Mouse (Mus musculus): ENCODE results near the gene Ccr4. TPM values are rescaled to one million over a fixed set of nuclear protein-coding genes. Genes with fewer than 3 reads are reported as not detected.
"Not testable (repeated sequence)": the region's sequence is repeated elsewhere in the genome, so short reads cannot be mapped to it uniquely, and the experiment has no call there.

Gene Ccr4
- polyA plus RNA-seq, 1 experiment, result 2.6 TPM

DNA sequence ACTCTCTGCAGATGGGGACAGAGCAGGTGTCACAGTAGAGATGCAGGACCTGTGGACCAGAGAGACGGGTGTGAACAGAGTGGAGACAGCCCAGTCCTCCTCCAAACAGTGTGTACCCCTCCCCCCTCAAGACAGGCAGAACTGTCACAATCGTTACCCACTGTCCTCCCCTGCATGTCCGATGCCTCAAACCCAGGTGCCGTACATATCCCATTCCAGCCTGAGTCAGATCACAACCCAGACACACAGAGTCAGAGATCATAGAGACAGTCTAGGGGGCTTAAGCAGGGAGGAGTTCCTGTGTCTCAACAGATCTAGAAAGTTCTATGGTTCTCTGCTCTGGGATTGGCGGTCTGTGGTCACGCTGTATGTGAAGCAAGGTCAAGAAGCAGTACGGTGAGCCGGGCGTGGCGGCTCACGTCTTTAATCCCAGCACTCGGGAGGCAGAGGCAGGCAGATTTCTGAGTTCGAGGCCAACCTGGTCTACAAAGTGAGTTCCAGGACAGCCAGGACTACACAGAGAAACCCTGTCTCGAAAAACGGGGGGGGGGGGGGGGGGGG lies 20.4 kb upstream of the Ccr4 start:
- Histone ChIP-seq H3K4me3 (ENCODE audit: extremely low read depth, insufficient read depth, insufficient read length) (no peak overlapping the region), H3K27me3 (ENCODE audit: control insufficient read depth, insufficient read depth, low read length) (no peaks in the 10 kb centered on the region), H3K36me3 (ENCODE audit: control insufficient read depth, insufficient read depth, low read length) (no peaks in the 10 kb centered on the region), H3K27ac (ENCODE audit: insufficient read depth, low read length) (no peak overlapping the region), H3K4me1 (ENCODE audit: control insufficient read depth, insufficient read depth, insufficient read length) (peaks cover 5% of the 10 kb centered on the region)
- DNase-seq (ENCODE audit: low read depth in 1 of 2, low spot score in 2 of 2), result no peak
- 93% methylated on average over 13 of the region's 15 CpGs for WGBS
- no peak for TF ChIP-seq POLR2A (IDR thresholded peaks at IDR 0.05; ENCODE audit: low read depth, low read length)
- no peak for TF ChIP-seq CTCF (IDR thresholded peaks at IDR 0.05; ENCODE audit: extremely low read depth, insufficient read depth, insufficient read length, insufficient replicate concordance)

DNA sequence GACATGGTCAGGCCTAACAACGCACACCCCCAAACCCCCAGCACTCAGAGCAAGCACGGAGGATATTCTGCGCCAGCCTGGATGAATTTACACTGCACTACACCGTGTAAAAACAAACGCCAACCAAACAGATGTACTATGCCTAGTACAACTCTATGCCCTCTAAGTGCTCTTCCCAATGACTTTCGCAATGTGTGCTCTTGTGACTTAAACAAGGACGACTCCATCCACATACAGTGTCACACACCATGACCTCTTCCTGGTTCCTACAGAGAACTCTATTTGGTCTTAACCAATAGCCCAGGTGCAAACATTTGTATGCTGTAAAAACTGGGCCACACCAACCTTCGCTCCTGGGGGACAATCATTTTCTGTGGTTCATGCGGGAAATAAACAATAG lies 17.8 kb upstream of the Ccr4 start:
- no peaks in the 10 kb centered on the region for H3K36me3 ChIP-seq (ENCODE audit: control insufficient read depth, insufficient read depth, low read length)
- TF ChIP-seq CTCF (IDR thresholded peaks at IDR 0.05; ENCODE audit: extremely low read depth, insufficient read depth, insufficient read length, insufficient replicate concordance), result no peak
- no peak for TF ChIP-seq POLR2A (IDR thresholded peaks at IDR 0.05; ENCODE audit: low read depth, low read length)
- WGBS, result 92% methylated on average over 9 of the region's 9 CpGs
- H3K27me3 ChIP-seq (ENCODE audit: control insufficient read depth, insufficient read depth, low read length), result no peaks in the 10 kb centered on the region
- no peak overlapping the region for H3K4me3 ChIP-seq (ENCODE audit: extremely low read depth, insufficient read depth, insufficient read length)
- H3K27ac ChIP-seq (ENCODE audit: insufficient read depth, low read length), result no peak overlapping the region
- H3K4me1 ChIP-seq (ENCODE audit: control insufficient read depth, insufficient read depth, insufficient read length), result peaks cover 4% of the 10 kb centered on the region
- DNase-seq (ENCODE audit: low read depth in 1 of 2, low spot score in 2 of 2), result no peak

DNA sequence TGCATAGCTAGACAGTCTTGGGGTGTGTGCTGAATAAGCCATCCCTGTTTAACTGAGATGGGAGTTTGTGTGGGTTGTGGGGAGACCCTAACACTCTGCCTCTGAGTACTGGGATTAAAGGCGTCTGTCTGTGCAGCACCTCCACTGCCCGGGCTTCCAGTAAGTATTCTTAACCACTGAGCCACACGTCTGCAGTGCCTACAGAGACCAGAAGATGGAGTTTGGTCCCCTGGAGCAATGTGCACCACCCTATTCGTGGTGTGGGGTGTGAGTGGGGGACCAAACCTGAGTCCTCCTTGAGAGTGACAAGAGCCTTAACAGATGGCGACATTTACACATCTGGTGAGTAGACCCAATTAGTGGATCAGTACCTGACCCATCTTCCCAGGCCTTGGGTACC lies 17.3 kb upstream of the Ccr4 start:
- TF ChIP-seq POLR2A (IDR thresholded peaks at IDR 0.05; ENCODE audit: low read depth, low read length) (no peak), CTCF (IDR thresholded peaks at IDR 0.05; ENCODE audit: extremely low read depth, insufficient read depth, insufficient read length, insufficient replicate concordance) (no peak)
- Histone ChIP-seq H3K4me3 (ENCODE audit: extremely low read depth, insufficient read depth, insufficient read length) (no peak overlapping the region), H3K27me3 (ENCODE audit: control insufficient read depth, insufficient read depth, low read length) (no peaks in the 10 kb centered on the region), H3K27ac (ENCODE audit: insufficient read depth, low read length) (no peak overlapping the region), H3K36me3 (ENCODE audit: control insufficient read depth, insufficient read depth, low read length) (no peaks in the 10 kb centered on the region), H3K4me1 (ENCODE audit: control insufficient read depth, insufficient read depth, insufficient read length) (peaks cover 1% of the 10 kb centered on the region)
- 41% methylated on average over 5 of the region's 5 CpGs for WGBS
- no peak for DNase-seq (ENCODE audit: low read depth in 1 of 2, low spot score in 2 of 2)

- H3K27me3 ChIP-seq (ENCODE audit: control insufficient read depth, insufficient read depth, low read length); H3K36me3 ChIP-seq (ENCODE audit: control insufficient read depth, insufficient read depth, low read length); DNase-seq (ENCODE audit: low read depth in 1 of 2, low spot score in 2 of 2); H3K4me3 ChIP-seq (ENCODE audit: extremely low read depth, insufficient read depth, insufficient read length); H3K4me1 ChIP-seq (ENCODE audit: control insufficient read depth, insufficient read depth, insufficient read length); H3K27ac ChIP-seq (ENCODE audit: insufficient read depth, low read length): not testable (repeated sequence)
- WGBS, result 64% methylated on average over 4 of the region's 4 CpGs
These were observed 15.8 kb upstream of the Ccr4 start for GRCm38 (mm10) chr9:114520529-114520928.

- no peak overlapping the region for H3K27ac ChIP-seq (ENCODE audit: insufficient read depth, low read length)
- no peak overlapping the region for H3K4me3 ChIP-seq (ENCODE audit: extremely low read depth, insufficient read depth, insufficient read length)
- TF ChIP-seq CTCF (IDR thresholded peaks at IDR 0.05; ENCODE audit: extremely low read depth, insufficient read depth, insufficient read length, insufficient replicate concordance) (no peak), POLR2A (IDR thresholded peaks at IDR 0.05; ENCODE audit: low read depth, low read length) (no peak)
- WGBS, result 74% methylated on average over 9 of the region's 9 CpGs
- no peaks in the 10 kb centered on the region for H3K36me3 ChIP-seq (ENCODE audit: control insufficient read depth, insufficient read depth, low read length)
- H3K4me1 ChIP-seq (ENCODE audit: control insufficient read depth, insufficient read depth, insufficient read length), result no peaks in the 10 kb centered on the region; the same call in 1 of the 2 replicates
- no peaks in the 10 kb centered on the region for H3K27me3 ChIP-seq (ENCODE audit: control insufficient read depth, insufficient read depth, low read length)
- no peak for DNase-seq (ENCODE audit: low read depth in 1 of 2, low spot score in 2 of 2)
These were observed 14.2 kb upstream of the Ccr4 start for GRCm38 (mm10) chr9:114518812-114519477.

DNA sequence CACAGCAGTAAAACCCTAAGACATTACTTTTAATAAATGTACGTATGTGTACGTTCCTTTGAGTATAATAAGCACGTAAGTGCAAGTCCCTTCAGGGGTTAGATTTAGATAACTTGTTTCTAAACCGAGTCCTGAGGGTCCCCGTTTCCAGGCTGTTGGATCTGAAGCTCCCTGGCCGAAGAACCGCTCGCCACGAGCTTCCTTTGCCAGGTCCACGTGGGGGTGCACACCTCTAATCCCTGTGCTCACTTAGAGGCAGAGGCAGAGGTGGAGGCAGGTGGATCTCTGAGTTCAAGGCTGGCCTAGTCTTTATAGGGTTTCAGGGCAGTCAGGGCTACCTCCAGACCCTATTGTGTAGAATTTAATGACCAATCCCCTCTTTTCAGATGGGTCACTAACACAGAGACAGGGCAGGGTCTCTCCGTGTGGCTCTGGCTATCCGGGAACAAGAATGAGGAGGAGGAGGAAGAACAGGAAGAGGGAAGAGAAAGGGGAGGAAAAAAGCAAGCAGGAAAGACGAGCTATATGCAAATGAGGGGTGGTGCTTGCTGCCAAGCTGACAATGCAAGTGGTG lies 13.3 kb upstream of the Ccr4 start:
- 79% methylated on average over 13 of the region's 13 CpGs for WGBS
- Histone ChIP-seq H3K36me3 (ENCODE audit: control insufficient read depth, insufficient read depth, low read length) (no peaks in the 10 kb centered on the region), H3K27ac (ENCODE audit: insufficient read depth, low read length) (no peak overlapping the region), H3K27me3 (ENCODE audit: control insufficient read depth, insufficient read depth, low read length) (no peaks in the 10 kb centered on the region), H3K4me1 (ENCODE audit: control insufficient read depth, insufficient read depth, insufficient read length) (no peaks in the 10 kb centered on the region; the same call in 1 of the 2 replicates), H3K4me3 (ENCODE audit: extremely low read depth, insufficient read depth, insufficient read length) (no peak overlapping the region)
- no peak for DNase-seq (ENCODE audit: low read depth in 1 of 2, low spot score in 2 of 2)
- TF ChIP-seq POLR2A (IDR thresholded peaks at IDR 0.05; ENCODE audit: low read depth, low read length), result no peak
- no peak for TF ChIP-seq CTCF (IDR thresholded peaks at IDR 0.05; ENCODE audit: extremely low read depth, insufficient read depth, insufficient read length, insufficient replicate concordance)

- 68% methylated on average over 11 of the region's 11 CpGs for WGBS
- no peak for TF ChIP-seq CTCF (IDR thresholded peaks at IDR 0.05; ENCODE audit: extremely low read depth, insufficient read depth, insufficient read length, insufficient replicate concordance)
- TF ChIP-seq POLR2A (IDR thresholded peaks at IDR 0.05; ENCODE audit: low read depth, low read length), result no peak
- Histone ChIP-seq H3K4me1 (ENCODE audit: control insufficient read depth, insufficient read depth, insufficient read length) (no peaks in the 10 kb centered on the region; the same call in 1 of the 2 replicates), H3K36me3 (ENCODE audit: control insufficient read depth, insufficient read depth, low read length) (no peaks in the 10 kb centered on the region), H3K27ac (ENCODE audit: insufficient read depth, low read length) (no peak within 1 kb of the TSS), H3K4me3 (ENCODE audit: extremely low read depth, insufficient read depth, insufficient read length) (no peak within 1 kb of the TSS), H3K27me3 (ENCODE audit: control insufficient read depth, insufficient read depth, low read length) (no peaks in the 10 kb centered on the region)
- no peak for DNase-seq (ENCODE audit: low read depth in 1 of 2, low spot score in 2 of 2)
These were observed 10.6 kb upstream of the Ccr4 start, which contains the start of gene C130032M10Rik for GRCm38 (mm10) chr9:114515364-114515763. TSS of gene C130032M10Rik (plus strand) at chr9:114515697.
